ENCODE assay signal across 18 mouse cellular contexts in genomic region chr7:111589506-111590125, GRCm38 (mm10).
DNase-seq lines count a peak whose midpoint lies in the region; ATAC-seq and TF ChIP-seq lines count a peak whose summit lies in the region.
"Had no signal": no experiment of that assay in that cellular context is flagged by ENCODE, and none has a peak within 500 bp of the region (broad histone marks: within the 10 kb centered on the region; RNA-seq: fewer than 3 reads in every experiment).

No protein-coding gene starts in this region.

- no peaks in the 10 kb centered on the region for H3K9me3 ChIP-seq in intestine, embryonic 16.5 days (ENCODE audit: control insufficient read depth, low read length)
- H3K9me3 ChIP-seq in intestine, embryonic 15.5 days, result no peaks in the 10 kb centered on the region
- H3K9me3 ChIP-seq: forebrain, embryonic 12.5 days; heart, embryonic 15.5 days; midbrain, embryonic 10.5 days had no signal

- ATAC-seq in intestine, embryonic 16.5 days, result 0 out of 2 replicates have a peak, but pooled peaks have one; percentile 16
- no peak for ATAC-seq in intestine, embryonic 15.5 days

- WGBS in intestine, embryonic 16.5 days, result 71% methylated on average over 5 of the region's 5 CpGs
- 72% methylated on average over 5 of the region's 5 CpGs for WGBS in intestine, embryonic 15.5 days
- WGBS in lung, adult 2 months, result 72% methylated on average over 5 of the region's 5 CpGs

- no peaks in the 10 kb centered on the region for H3K36me3 ChIP-seq in intestine, embryonic 16.5 days (ENCODE audit: control insufficient read depth, insufficient read depth, low read length)
- H3K36me3 ChIP-seq in intestine, embryonic 15.5 days, result no peaks in the 10 kb centered on the region
- H3K36me3 ChIP-seq: forebrain, embryonic 12.5 days; heart, embryonic 15.5 days; midbrain, embryonic 10.5 days had no signal

- H3K4me3 ChIP-seq in intestine, embryonic 16.5 days (ENCODE audit: low read length), result no peak overlapping the region
- no peak overlapping the region for H3K4me3 ChIP-seq in intestine, embryonic 15.5 days (replicated peaks)
- no peak overlapping the region for H3K4me3 ChIP-seq in lung, adult 2 months (replicated peaks; ENCODE audit: extremely low read depth, low read depth, low read length)
- H3K4me3 ChIP-seq: forebrain, embryonic 12.5 days; heart, embryonic 15.5 days; midbrain, embryonic 10.5 days had no signal

- H3K27ac ChIP-seq in intestine, embryonic 16.5 days (ENCODE audit: low read length), result no peak overlapping the region
- H3K27ac ChIP-seq in intestine, embryonic 15.5 days, result no peak overlapping the region
- H3K27ac ChIP-seq: forebrain, embryonic 12.5 days; heart, embryonic 15.5 days; macrophage; midbrain, embryonic 10.5 days had no signal

- DNase-seq in cerebellum, adult 11-12 months, result peak; percentile 32
- DNase-seq in cerebellum, postnatal 4 days (ENCODE audit: low spot score in 2 of 2), result no peak
- peak; percentile 44 for DNase-seq in lung, postnatal 36 days
- no peak for DNase-seq in lung, adult 2 months
- DNase-seq in cerebellum, postnatal 25 days, result peak; percentile 36 to 47
- DNase-seq in embryo, embryonic 10 days (ENCODE audit: low spot score), result no peak
- DNase-seq: adrenal gland, postnatal 25 days; gastrocnemius, postnatal 14 days; retina, postnatal 1 day; spleen, adult 18-20 months; thymus, adult 18-20 months; thymus, postnatal 4 days had no signal

- no peak overlapping the region for H3K4me2 ChIP-seq in intestine, embryonic 16.5 days (ENCODE audit: low read depth, low read length)
- H3K4me2 ChIP-seq in intestine, embryonic 15.5 days (replicated peaks), result no peak overlapping the region
- H3K4me2 ChIP-seq: forebrain, embryonic 12.5 days; heart, embryonic 15.5 days had no signal

- no peak for TF ChIP-seq CTCF in lung, adult 2 months (IDR thresholded peaks at IDR 0.05; ENCODE audit: insufficient read depth, low read length)

- no peak overlapping the region for H3K9ac ChIP-seq in intestine, embryonic 16.5 days (ENCODE audit: low read depth, low read length)
- no peak overlapping the region for H3K9ac ChIP-seq in intestine, embryonic 15.5 days
- H3K9ac ChIP-seq: forebrain, embryonic 12.5 days; heart, embryonic 15.5 days had no signal

- H3K4me1 ChIP-seq in intestine, embryonic 16.5 days (ENCODE audit: control insufficient read depth, insufficient read depth, low read length), result 0 out of 2 replicates have a peak, but pooled peaks cover 2% of the 10 kb centered on the region
- H3K4me1 ChIP-seq in intestine, embryonic 15.5 days (replicated peaks), result no peaks in the 10 kb centered on the region
- peaks cover 10% of the 10 kb centered on the region for H3K4me1 ChIP-seq in lung, adult 2 months (ENCODE audit: control insufficient read depth, insufficient read depth, low read length)

- H3K27me3 ChIP-seq in intestine, embryonic 16.5 days (replicated peaks; ENCODE audit: control insufficient read depth, insufficient read depth, low read length), result no peaks in the 10 kb centered on the region
- no peaks in the 10 kb centered on the region for H3K27me3 ChIP-seq in intestine, embryonic 15.5 days (replicated peaks)
- H3K27me3 ChIP-seq: forebrain, embryonic 12.5 days had no signal

- TF ChIP-seq POLR2A in lung, adult 2 months (IDR thresholded peaks at IDR 0.05; ENCODE audit: borderline replicate concordance, extremely low read depth, low read depth, low read length), result no peak

Comparison
In these comparisons a context has a peak if more than half of its experiments do, and no peak if none do; other contexts are left out.
1. DNase-seq: peak in cerebellum, adult 11-12 months (single experiment), lung, postnatal 36 days (single experiment) and cerebellum, postnatal 25 days (2 of 2); none in cerebellum, postnatal 4 days (0 of 2), lung, adult 2 months (single experiment) and embryo, embryonic 10 days (single experiment).